Mouse (Mus musculus) megakaryocyte, embryonic 14.5 days (primary cell): ENCODE measurements around the gene Sf3a1.

Experiments
- FLI1 ChIP-seq: IDR thresholded peaks from 2 replicates; pipeline ENCODE4 v1.6.1; 2012; ENCODE audit warnings: low read length, inconsistent platforms, mixed read lengths
- GATA1 ChIP-seq: IDR thresholded peaks from 3 replicates; pipeline ENCODE4 v1.6.1; 2012; ENCODE audit warnings: mixed read lengths, low read length, inconsistent platforms, borderline replicate concordance

- no peak for TF ChIP-seq GATA1
- no peak for TF ChIP-seq FLI1
Measured at GRCm38 (mm10) chr11:4164701-4165100, 4.6 kb downstream of the Sf3a1 start.
